Mouse (Mus musculus) large intestine, adult 2 months (tissue): ENCODE measurements around the gene Adamts17. TPM values are rescaled to one million over a fixed set of nuclear protein-coding genes. Genes with fewer than 3 reads are reported as not detected.

Experiments used
- DNase-seq: peaks from one replicate; pipeline ENCODE4 v3.0.0-alpha.2; 2012; ENCODE audit warnings: low read depth, low spot score
- WGBS: fragments of 180-500 bp; shearing (Covaris S2); methylation state at CpG from one replicate; pipeline ENCODE4 v1.1.7; 2018; 5-methylcytosine and 5-hydroxymethylcytosine counted together
- polyA plus RNA-seq: library from polyadenylated mRNA; depleted of rRNA; stranded (reverse); fragments of >200 nt; gene quantifications from 2 replicates; pipeline ENCODE4 v1.2.3, GENCODE M21; 2012

Gene Adamts17
- polyA plus RNA-seq, 1 experiment: 0.92 TPM

DNA sequence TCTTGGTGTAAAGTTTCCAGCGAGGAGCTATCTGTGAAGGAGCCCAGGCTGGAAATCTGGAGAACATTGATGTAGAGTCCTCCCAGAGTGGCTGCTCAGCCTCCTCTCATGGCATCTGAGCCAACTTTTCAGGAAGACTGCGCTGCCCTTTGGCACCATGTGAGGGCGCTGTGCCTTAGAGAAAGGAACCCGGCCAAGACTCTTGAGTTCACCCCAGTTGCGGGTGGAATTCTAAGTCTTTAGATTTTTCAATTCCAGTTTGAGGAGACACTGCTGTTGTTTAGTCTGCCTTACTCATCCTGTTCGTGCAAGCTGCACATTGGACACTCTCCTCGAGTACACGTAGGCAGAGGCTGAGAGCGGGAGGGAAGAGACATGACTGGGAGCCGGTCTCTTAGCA lies 2.5 kb downstream of the Adamts17 start:
- peak; percentile 43 for DNase-seq
- WGBS: 42% methylated on average over 10 of the region's 10 CpGs

DNA sequence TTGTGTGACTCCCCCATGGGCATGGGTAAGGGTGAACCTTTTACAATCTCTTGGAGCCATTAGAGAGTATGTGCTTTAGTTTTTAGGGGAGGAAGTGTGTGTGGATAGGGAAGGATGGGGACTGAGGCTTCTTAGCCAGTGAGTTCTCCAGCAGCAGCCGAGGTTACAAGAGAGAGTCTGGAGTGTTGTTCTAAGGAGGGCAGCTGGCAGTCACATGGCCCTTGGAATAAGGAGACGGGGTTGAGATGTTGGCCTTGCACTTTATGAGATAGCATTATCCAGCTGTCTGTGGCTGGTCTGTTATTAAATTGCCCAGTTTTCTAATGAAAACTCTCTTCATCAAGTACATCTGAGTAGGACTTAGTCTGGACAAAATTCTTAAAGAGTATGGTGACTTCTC lies 4.3 kb downstream of the Adamts17 start:
- 49% methylated on average over 2 of the region's 2 CpGs for WGBS
- DNase-seq: no peak

DNA sequence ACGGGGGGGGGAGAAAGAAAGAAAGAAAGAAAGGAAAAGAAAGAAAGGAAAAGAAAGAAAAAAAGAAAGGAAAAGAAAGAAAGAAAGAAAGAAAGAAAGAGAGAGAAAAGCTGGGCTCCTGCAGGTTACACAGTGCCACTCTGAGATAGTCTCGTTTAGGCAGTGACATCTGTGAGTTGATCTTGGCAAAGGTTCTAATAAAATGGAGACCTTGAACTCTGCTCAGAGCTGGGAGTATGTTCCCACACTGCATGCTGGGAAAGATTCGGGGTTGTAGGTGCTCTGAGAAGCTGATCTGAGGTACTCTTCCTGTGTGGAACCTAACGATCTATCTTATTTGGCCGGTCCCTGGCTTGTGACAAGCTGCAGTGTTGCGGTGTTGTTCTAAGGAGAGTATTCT lies 7.0 kb downstream of the Adamts17 start:
- WGBS: 46% methylated on average over 6 of the region's 6 CpGs
- peak; percentile 29 for DNase-seq

DNA sequence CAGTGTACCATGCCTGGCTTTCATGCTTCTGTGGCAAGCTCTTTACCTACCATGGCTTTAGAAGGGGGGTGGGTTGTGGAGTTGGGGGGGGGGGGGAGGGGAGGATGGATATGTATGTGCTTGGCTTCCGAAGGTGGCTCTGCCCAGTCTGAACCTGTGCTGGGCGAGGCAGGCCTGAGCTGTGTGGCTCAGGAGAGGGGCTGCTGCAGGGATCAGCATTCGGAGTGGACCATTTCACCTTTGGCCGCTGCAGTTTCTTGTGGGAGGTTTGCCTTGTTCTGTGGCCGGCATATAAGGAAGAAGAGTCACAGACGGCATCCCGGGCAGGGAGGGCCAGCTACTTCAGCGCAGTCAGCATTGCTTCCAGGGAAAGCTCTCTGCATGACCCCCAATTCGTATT lies 7.8 kb downstream of the Adamts17 start:
- DNase-seq: no peak
- 67% methylated on average over 9 of the region's 9 CpGs for WGBS

DNA sequence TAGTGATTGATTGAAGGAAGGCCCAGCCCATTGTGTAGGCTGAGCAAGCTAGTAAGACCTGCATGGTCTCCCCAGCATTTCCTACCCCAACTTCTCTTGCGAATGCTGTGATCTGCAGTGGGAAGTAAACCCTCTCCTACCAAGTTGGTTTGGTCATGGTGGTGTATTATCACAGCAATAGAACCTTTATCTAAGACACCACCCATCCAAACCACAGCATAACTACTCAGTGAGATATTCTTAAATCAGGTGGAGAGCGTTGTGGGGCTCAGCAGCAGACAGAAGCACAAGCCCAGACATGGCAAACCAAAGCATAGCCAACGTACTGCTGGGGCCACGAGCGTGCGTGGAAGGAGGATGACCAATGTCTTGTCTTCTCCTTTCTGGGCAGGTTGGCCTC lies 9.8 kb downstream of the Adamts17 start:
- DNase-seq: no peak
- WGBS: 98% methylated on average over 6 of the region's 6 CpGs

DNA sequence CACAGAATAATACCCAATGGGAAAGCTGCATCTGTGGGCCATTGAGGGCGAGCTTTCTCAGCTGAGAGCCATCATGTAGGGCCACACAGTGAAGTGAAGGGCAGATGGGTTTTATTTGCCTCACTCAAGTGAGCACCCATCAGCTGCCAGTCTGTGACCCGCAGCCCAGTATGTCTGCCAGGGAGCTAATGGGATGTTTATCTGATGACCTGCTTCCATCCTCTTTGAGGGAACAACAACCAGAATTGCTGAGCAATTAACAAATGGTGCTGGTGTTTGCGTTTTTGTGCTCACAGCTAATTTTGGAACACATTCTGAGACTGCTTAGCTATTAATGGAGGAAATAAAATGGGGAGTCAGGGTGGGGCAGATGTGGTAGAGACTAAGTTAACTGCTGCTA lies 12.6 kb downstream of the Adamts17 start:
- WGBS: 63% methylated on average over 3 of the region's 3 CpGs
- DNase-seq: no peak

DNA sequence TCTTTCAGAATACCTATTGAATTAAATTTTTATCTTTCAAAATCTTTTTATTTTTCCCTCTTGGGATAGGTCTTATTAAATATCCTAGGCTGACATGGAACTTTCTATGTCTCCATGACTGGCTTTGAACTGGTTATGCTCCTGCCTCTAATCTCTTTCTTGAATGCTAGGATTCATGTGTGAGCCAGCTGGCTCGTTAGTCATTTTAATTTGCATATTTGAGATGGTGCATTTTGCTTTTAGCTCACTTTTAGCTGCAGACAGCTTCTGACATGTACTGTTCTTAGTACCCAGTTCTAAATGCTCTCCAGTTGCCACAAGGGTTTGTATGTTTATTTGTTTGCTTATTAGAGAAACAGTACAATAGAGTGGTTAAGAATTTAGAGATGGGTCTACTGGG lies 18.1 kb downstream of the Adamts17 start:
- DNase-seq: no peak
- 83% methylated on average over 1 of the region's 1 CpGs for WGBS

DNA sequence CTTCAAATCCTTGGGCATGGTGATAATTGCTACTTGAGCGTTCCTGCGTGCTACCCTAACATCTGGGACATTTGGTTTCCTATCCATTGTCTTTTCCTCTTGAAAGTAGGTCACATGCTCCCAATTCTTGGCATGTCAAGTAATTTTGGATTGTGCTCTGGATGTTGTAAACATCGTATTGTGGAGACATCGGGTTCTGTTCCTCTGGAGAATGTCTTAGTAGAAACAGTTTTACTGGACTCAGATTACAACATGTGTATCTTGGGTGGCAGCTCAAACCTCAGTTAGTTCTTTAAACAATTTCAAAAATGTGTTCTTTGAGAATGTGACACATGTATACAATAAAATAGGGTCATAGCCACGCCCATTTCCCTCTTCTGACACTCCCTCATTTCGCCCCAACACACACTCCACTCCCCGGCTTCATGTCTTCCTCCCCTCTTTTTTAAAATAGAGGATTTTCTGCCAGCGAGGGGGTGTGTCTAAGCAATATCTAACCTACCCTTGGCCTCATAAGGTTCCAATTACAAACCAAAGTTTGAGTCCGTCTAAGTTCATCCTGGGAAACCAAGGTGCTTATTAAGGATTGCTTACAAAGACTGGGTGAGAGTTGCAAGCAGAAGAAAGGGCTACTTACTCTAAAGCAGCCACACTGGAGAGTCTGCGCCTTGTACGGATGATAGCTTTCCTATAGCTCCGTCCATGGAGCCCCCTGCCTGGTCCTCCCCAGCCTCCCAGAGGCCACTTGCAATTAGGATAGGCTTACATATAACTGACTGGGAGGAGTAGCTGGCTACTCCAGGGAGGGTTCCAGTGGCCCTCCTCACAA lies 18.9 kb downstream of the Adamts17 start:
- 41% methylated on average over 12 of the region's 12 CpGs for WGBS
- DNase-seq: no peak

DNA sequence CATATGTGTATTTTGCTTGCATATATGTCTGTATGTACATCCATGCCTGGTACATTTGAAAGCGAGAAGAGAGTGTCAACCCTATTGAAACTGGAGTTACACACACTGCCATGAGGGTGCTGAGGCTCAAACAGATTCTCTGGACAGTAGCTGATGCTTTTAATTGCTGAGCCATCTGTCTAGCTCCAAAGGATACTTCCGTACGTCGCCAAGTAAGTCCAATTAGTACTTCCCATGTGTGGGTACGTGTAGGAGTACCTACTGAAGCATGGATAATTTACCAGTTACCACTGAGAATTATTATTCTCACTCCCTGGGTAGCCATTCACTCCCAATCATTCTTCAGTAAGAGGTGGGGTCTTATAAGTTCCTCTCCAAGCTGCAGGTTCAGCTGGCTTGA lies 19.7 kb downstream of the Adamts17 start:
- no peak for DNase-seq
- WGBS: 95% methylated on average over 5 of the region's 5 CpGs

DNA sequence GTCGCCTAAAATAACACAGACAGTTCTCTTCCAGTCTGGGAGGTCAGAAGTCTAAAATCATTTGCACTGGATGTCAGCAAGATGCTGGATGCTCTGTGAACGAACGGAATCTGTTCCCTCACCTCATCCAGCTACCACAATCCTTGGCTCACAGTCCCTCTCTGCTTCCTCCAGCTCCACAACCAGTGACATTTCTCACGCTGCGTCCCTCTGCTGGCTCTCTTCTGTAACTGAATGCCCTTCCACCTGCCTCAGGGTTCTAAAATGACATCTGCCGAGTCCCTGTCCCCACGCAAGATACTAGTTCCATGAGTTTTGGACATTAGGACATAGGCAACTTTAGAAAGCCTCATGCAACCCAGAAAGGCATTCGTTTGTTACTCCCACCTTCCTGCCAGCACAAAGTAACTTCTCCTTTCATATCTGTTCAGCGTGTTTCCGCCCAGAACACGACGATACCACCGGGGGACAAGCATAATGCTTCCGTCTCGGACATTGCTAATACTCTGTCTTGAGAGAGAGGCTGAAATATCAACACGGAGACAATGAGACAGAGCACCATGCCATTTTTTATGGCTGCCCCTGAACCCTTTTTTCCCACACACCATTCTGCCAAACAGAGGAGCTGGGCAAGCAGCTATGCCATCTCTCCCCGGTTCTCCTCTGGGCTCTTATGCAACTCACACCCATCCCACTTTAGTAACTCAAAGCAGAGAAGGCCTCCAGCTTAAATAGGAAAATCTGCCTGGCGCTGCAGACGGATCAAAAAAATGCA lies 27.6 kb downstream of the Adamts17 start:
- WGBS: 69% methylated on average over 19 of the region's 19 CpGs
- DNase-seq: no peak

DNA sequence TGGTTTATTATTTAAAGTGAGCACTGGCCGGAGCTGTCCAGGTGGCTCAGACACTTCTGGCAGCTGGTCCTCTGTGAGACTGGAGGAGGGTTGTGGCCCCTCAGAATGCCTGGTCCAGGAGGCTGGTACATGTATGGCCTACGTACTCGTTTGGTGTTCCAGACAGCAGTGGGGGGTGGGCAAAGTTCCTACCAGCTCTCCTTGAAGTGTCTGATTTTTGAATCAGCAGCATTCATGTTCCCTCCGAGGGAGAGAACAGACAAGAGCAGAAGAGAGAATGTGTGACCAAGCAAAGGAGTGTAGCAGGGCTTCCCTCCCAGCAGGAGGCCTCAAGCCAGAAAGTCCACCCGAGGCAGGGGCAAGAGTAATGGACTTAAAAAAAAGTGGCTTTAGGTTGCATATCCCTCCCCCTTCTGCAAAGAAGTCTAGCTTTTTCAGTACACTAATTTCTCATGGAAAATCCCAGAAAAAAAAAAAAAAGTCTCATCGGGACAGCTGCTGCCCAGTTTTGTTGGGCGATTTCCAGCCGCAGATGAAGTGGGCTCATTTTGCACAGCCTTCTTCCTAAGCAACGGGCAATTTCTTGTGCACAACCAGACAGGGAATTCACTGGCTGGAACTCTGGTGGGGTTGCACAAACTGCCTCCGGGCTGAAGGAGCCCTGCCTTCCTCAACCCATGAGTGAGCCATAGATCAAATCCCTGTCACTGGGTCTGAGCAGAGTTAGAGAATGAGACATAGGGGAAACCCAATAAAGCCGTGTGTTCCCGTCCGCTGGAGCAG lies 28.4 kb downstream of the Adamts17 start:
- DNase-seq: no peak
- WGBS: 72% methylated on average over 13 of the region's 13 CpGs

DNA sequence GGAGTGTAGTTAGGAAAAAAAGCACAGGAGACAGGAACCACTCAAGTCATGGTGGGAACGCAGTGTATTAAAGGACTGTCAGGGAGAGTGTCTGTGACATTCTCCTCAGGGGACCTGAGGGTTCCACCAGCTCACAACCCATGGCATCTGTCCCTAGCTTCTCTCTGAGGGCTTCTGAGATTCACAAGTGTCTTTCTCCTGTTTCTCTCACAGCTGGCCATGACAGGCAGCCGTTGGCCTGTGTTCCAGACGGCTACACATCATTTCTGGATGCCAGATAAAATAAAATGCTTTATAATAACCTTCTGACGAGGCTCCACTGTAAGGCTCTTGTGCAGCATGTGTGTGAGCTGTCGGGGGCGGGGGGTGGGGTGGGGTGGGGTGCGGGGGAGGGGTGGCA lies 32.0 kb downstream of the Adamts17 start:
- DNase-seq: no peak
- 62% methylated on average over 7 of the region's 7 CpGs for WGBS

DNA sequence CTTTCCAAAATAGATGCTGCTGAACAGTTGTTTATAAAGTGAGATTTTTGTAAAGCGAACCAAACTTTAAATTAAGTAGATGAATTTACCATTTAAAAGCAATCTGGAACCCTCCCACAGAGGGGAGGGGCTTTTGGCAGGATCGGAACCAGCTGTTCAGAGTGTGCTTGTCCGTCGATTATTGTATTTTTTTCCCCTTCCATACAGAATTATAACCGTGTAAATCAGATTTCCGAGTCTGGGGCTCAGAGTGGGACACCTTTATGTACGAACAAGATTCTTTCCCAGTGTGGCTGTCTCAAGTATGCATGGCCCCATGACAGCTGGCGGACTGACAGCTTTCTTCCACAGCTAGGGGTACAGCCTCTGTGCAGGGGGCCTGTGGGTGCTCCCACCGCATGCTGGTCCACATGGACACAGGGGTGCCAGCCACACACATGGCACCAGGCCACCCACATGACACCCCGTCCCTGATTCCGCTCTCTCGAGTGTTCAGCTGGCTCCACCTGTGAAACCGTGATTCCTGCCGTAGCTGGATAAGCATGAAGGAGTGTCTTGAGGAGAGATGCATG lies 32.5 kb downstream of the Adamts17 start:
- WGBS: 75% methylated on average over 14 of the region's 14 CpGs
- no peak for DNase-seq

DNA sequence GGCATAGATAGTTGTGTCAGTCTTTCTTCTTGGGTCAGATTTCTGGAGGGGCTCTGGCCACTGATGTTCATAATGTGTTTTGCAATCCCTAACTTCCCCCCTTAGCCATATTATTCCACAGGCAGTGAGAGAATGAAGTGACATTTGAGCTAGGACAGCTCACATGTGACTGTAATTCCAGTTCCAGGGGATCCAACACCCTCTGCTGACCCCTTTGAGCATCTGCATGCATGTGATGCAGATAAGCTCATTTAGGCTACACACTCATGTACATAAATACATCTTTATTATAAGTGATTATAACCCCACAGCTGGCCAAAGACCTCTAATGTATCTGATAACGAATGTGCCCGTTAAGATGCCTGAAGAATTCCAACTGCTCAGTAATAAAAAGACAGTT lies 33.7 kb downstream of the Adamts17 start:
- WGBS: 82% methylated on average over 2 of the region's 2 CpGs
- DNase-seq: no peak

DNA sequence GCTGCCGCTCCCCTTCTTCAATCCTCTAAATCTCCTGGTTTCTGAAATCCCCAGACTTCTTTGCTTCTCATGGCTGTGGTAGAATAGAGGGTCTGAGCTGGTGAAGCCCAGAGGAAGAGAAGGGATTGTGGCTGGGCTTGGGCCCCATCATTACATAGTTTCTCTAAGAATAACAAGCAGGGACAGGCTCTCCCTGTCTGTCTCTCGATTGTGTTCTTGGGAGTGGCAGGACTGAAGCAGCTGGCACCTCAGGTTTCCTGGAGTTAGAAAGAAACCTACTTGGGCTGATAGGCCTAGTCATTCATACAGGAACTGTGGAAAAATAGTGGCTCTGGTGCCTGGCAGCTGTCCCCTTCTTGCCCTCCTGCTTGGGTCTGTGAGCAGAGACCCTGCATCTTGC lies 51.9 kb downstream of the Adamts17 start:
- WGBS: 59% methylated on average over 2 of the region's 2 CpGs
- no peak for DNase-seq

DNA sequence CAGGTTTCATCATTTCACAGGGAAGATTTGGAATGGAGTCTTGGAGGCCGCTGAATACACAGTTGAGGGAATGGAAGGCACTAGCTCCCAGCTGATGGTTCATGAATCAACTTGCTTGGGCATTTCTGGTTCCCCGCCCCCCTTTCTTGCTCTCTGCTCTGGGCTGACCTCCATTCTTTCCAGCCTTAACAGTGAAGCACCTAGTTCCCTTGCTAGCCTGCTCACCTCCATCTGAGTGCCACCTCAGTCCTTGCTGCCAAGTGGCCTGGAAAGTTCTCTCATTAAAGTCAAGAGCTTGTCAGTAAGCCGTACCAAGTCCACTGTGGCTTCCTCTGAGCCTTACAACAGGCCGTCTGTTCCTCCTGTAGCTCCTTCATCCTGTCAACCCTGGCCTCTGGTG lies 52.6 kb downstream of the Adamts17 start:
- 89% methylated on average over 4 of the region's 4 CpGs for WGBS
- no peak for DNase-seq

DNA sequence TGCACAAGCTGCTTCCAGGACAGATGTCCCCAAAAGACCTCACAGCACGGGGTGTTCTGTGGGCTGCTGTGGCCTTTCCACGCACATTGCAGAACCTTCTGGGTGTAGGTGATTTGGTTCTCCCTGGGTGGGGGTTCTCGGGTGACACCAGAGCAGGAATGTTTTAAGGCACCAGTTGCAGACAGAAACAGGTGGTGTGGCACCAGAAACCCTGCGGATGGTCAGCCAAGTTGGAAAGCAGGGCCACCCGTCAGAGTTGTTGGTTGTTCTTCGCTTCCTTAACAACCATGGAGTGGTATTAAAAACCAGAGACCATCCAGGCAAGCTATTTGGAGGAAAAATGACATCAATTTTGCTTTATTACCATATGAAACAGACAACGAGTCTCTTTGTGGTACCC lies 62.8 kb downstream of the Adamts17 start:
- 84% methylated on average over 7 of the region's 7 CpGs for WGBS

DNA sequence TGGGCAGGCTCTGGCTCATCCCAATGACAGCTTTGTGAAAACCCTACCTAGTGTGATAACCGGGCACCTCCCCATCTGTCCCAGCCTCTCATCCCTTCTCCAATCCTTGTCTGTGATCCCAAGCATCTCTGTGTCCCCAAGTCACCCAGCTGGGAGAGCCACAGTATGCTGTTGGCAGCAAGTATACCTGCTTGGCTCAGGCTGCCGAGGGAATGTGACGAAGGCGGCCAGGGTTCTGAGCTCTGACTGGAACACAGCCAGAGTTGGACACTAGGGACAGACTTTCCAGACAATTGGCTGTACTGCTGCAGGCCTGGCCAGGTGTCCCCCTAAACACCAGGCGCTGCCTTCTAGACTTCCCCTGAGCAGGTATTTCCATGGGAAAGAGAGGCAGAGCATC lies 63.5 kb downstream of the Adamts17 start:
- DNase-seq: no peak
- WGBS: 49% methylated on average over 5 of the region's 5 CpGs

More for the DNA sequence above, 62.8 kb downstream of the Adamts17 start:
- no peak for DNase-seq

DNA sequence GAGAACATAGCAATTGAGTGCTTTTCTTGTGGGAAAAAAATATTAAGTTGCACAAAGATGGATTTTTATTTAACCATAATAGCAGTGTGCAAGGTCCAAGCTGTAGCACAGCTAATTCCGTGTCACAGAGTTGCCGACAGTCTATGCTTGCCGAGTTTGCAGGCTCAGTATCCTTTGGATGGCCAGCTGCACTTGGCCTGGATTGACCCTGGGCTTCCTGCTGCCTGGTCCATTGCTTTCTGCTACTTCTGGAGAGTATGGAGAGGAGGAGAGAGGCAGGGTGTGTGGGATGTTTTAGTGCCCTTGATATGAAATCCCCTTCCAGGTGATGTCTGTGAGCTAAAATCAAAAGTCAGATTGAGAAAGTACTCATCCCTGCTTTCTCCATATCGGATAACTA lies 66.4 kb downstream of the Adamts17 start:
- WGBS: 73% methylated on average over 4 of the region's 4 CpGs
- no peak for DNase-seq

DNA sequence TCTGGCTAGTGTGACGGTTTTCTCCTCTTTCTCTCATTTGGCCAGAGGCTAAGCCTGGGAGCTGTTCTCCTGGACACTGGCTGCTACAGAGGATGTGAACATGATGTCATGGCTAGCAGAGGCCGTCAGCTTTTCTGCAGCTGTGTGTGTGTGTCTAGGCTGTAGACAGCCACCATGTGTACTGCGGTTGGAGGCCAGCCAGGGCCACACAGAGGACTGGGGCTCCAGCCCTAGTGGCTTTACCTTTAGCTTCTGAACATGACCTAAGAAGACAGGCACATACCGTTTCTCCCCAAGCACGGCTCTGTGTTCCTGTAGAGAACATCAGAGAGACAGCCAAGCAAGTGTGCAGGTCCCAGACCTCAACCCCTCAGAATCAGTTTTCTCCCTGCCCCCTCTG lies 73.3 kb downstream of the Adamts17 start:
- 47% methylated on average over 5 of the region's 5 CpGs for WGBS
- no peak for DNase-seq
